Mouse (Mus musculus): ENCODE data around the gene Adssl1.

Adssl1 gene

GRCm38 (mm10) chr12:112592985-112593734 lies 26.7 kb upstream of the Adssl1 start:
- peak in 1 of 2 experiments; percentile 43 for DNase-seq (ENCODE audit: low spot score in 2 of 2)

GRCm38 (mm10) chr12:112593951-112594915 lies 25.6 kb upstream of the Adssl1 start:
- DNase-seq (ENCODE audit: low spot score in 2 of 2), result no peak

GRCm38 (mm10) chr12:112594989-112595388 lies 24.9 kb upstream of the Adssl1 start:
- peak in 1 of 2 experiments; percentile 76 for DNase-seq (ENCODE audit: low spot score in 2 of 2)

GRCm38 (mm10) chr12:112595626-112596025 lies 24.2 kb upstream of the Adssl1 start:
- DNase-seq (ENCODE audit: low spot score in 2 of 2), result no peak

GRCm38 (mm10) chr12:112596454-112596853 lies 23.4 kb upstream of the Adssl1 start:
- no peak for DNase-seq (ENCODE audit: low spot score in 2 of 2)

GRCm38 (mm10) chr12:112596891-112597500 lies 22.8 kb upstream of the Adssl1 start:
- no peak for DNase-seq (ENCODE audit: low spot score in 2 of 2)

- DNase-seq (ENCODE audit: low spot score in 2 of 2), result peak in 1 of 2 experiments; percentile 60
Observed at GRCm38 (mm10) chr12:112597618-112598017, 22.2 kb upstream of the Adssl1 start.

GRCm38 (mm10) chr12:112599198-112599597 lies 20.6 kb upstream of the Adssl1 start:
- no peak for DNase-seq (ENCODE audit: low spot score in 2 of 2)

GRCm38 (mm10) chr12:112599942-112600611 lies 19.8 kb upstream of the Adssl1 start:
- DNase-seq (ENCODE audit: low spot score in 2 of 2), result no peak

- DNase-seq (ENCODE audit: low spot score in 2 of 2), result no peak
Observed at GRCm38 (mm10) chr12:112604022-112604421, 15.8 kb upstream of the Adssl1 start.

- DNase-seq (ENCODE audit: low spot score in 2 of 2), result no peak
Observed at GRCm38 (mm10) chr12:112604709-112605649, 14.9 kb upstream of the Adssl1 start.

GRCm38 (mm10) chr12:112605766-112606165 lies 14.1 kb upstream of the Adssl1 start:
- peak in 1 of 2 experiments; percentile 82 for DNase-seq (ENCODE audit: low spot score in 2 of 2)

GRCm38 (mm10) chr12:112606998-112607397 lies 12.8 kb upstream of the Adssl1 start:
- DNase-seq (ENCODE audit: low spot score in 2 of 2), result no peak

GRCm38 (mm10) chr12:112609031-112609430 lies 10.8 kb upstream of the Adssl1 start:
- no peak for DNase-seq (ENCODE audit: low spot score in 2 of 2)

- no peak for DNase-seq (ENCODE audit: low spot score in 2 of 2)
Observed at GRCm38 (mm10) chr12:112616668-112617067, 3.2 kb upstream of the Adssl1 start.

GRCm38 (mm10) chr12:112617184-112617583 lies 2.7 kb upstream of the Adssl1 start:
- DNase-seq (ENCODE audit: low spot score in 2 of 2), result peak; percentile 80 to 89

- peak; percentile 71 to 79 for DNase-seq (ENCODE audit: low spot score in 2 of 2)
Observed at GRCm38 (mm10) chr12:112617898-112618380, 1.9 kb upstream of the Adssl1 start.

GRCm38 (mm10) chr12:112618981-112619685 lies 712 bp upstream of the Adssl1 start:
- no peak for DNase-seq (ENCODE audit: low spot score in 2 of 2)

- DNase-seq (ENCODE audit: low spot score in 2 of 2), result no peak
Observed at GRCm38 (mm10) chr12:112620354-112621061, 663 bp downstream of the Adssl1 start.
